Mouse (Mus musculus) skeletal muscle tissue, postnatal 0 days (tissue): Measurements from ENCODE around the gene Arel1. TPM values are rescaled to one million over a fixed set of nuclear protein-coding genes. Genes with fewer than 3 reads are reported as not detected.

Experiments
- polyA plus RNA-seq: library from polyadenylated mRNA; unstranded; fragments of >200 nt; fragmentation: Nextera tagmentation; extraction: Ambion mirVana; gene quantifications from 2 replicates; pipeline ENCODE4 v1.2.1, GENCODE M21; 2015

Gene Arel1
- 4.6 and 5.2 TPM in 2 replicates for polyA plus RNA-seq

DNA sequence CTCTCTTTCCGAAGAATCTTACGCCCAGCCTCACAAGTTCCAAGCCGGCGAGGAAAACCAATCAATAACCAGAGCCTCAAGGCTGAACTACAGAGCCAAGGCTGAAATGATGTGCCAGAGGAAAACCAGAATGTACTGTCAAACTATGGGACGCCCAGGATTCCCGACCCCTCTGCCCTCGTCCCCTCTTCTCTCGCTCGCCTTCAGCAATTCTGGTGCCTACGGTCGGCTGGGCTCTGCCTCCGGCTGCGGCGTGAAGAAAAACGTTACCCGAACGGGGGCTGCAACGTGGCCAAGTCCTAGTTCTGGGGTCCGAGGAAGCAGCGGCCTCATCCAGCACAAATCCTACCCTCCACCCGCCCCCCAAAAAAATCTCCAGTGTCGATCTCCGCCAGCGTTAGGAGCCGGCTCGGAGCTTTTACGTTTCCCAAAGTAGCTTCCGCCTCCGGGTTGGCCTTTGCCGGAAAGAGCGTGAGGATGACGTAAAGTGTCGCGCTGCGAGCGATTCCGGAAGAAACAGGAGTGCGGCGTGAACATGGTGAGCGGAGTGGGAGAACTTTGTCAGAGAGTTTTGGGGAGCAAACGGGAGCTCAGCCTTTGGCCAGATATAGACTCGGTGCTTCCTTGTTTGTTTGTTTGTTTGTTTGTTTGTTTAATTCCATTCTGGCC, at the start of gene Arel1, which contains the start of gene Fcf1:
Gene Arel1, minus strand, starts transcription at position 473 of the 669 bp plus-strand sequence.
Gene Fcf1, plus strand, starts transcription at position 470 of the 669 bp plus-strand sequence.

DNA sequence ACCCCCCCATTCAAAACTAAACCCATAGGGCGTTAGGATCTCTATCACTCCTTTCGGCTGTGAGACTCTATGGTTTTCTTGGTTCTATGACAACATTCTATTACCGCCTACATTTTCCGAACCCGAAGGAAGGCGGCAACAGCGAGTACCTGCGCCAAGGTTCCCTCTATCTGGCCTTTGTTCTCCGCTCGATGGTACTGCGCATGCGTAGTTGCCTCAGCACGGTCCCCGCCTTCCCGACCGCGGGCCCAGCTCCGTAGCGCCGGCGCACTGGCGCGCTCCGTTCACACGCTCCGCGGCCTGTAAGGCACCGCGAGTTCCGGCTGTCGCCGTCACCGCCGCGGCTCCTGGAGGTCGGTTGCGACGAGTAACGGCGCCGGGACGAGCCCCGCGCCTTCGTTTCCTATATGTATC, 25.4 kb upstream of the Arel1 start, which contains the start of gene Ylpm1:
Gene Ylpm1, plus strand, starts transcription at position 239 of the 414 bp plus-strand sequence.

DNA sequence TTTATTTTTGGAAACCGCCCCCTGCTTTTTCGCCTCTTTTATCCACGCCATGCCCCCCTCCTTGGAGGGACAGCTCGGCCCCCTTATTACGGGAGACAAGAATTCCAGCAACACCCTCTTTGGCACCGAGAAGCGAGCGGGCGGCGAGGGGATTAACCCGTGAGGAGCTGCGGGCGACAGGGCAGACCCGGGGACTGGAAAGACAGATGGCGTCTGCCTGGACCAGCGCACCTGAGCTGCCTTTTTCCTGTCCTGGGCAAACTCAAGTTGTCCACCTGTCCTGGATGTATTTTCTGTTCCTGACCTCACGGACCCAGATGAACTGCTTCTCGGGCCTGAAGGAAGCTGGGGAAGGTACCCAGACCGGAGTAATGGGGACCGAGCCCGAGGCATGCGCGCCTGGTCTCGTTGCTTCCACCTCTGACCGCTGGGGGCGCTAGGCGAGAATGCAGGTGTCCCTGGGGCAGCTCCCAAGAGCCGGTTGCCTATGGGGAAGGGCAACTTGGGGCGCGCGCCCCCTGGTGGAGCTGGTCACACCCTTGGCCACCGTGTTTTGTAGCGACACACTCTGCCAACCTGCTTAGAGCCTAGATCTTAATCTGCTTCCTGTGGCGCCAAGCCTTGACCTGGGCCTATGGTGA, 94.1 kb downstream of the Arel1 start, which contains the start of gene Ltbp2:
Gene Ltbp2, minus strand, starts transcription at position 52 of the 641 bp plus-strand sequence.

Other genes starting within 250 kb of the Arel1 start
- 33.1 and 47.6 TPM in 2 replicates for gene Npc2, start 197.7 kb downstream of the Arel1 start, polyA plus RNA-seq
- 117 and 122 TPM in 2 replicates for gene Isca2, start 197.6 kb downstream of the Arel1 start, polyA plus RNA-seq
- 1.2 and 2.2 TPM in 2 replicates for gene Ltbp2, start 94.4 kb downstream of the Arel1 start, polyA plus RNA-seq
- 64.0 and 70.5 TPM in 2 replicates for gene Fcf1, start within 50 bp of the Arel1 start, polyA plus RNA-seq
- 9.5 and 10.2 TPM in 2 replicates for gene Ylpm1, start 25.4 kb upstream of the Arel1 start, polyA plus RNA-seq
- gene Prox2, start 139.9 kb upstream of the Arel1 start, polyA plus RNA-seq: 2.0 and 3.1 TPM in 2 replicates
- gene Dlst, start 139.9 kb upstream of the Arel1 start, polyA plus RNA-seq: 157 and 160 TPM in 2 replicates
- gene Rps6kl1, start 180.4 kb upstream of the Arel1 start, polyA plus RNA-seq: 0.46 and 0.50 TPM in 2 replicates
- gene Pgf, start 206.9 kb upstream of the Arel1 start, polyA plus RNA-seq: 4.1 and 5.0 TPM in 2 replicates
- gene Eif2b2, start 248.6 kb upstream of the Arel1 start, polyA plus RNA-seq: 82.7 and 82.9 TPM in 2 replicates